Comparison of ENCODE assay signal across 14 mouse cellular contexts in genomic region chr1:88445400-88445799, GRCm38 (mm10). TPM values are rescaled to one million over a fixed set of nuclear protein-coding genes. Genes with fewer than 3 reads are reported as not detected.
A peak's percentile ranks its signal among the peaks of the same experiment; 100 is the strongest.
DNase-seq lines count a peak whose midpoint lies in the region; ATAC-seq and TF ChIP-seq lines count a peak whose summit lies in the region.
"Had no signal": no experiment of that assay in that cellular context is flagged by ENCODE, and none has a peak within 500 bp of the region (broad histone marks: within the 10 kb centered on the region; RNA-seq: fewer than 3 reads in every experiment).

No protein-coding gene starts in this region.

- H3K9ac ChIP-seq in heart, adult 2 months (ENCODE audit: low read depth, low read length) = no peak overlapping the region
- H3K9ac ChIP-seq: embryonic facial prominence, embryonic 15.5 days; lung, embryonic 15.5 days had no signal

- WGBS in heart, adult 2 months = 77% methylated on average over 4 of the region's 4 CpGs

- intact Hi-C loops in heart, adult 2 months (cut with DNase I) = no loop called here
- intact Hi-C loops in heart, postnatal 14 days (cut with DNase I) = no loop called here

- TF ChIP-seq POLR2A in heart, adult 2 months (IDR thresholded peaks at IDR 0.05; ENCODE audit: insufficient read depth, low read depth, low read length) = no peak

- H3K4me3 ChIP-seq in heart, adult 2 months = no peak overlapping the region
- H3K4me3 ChIP-seq: embryonic facial prominence, embryonic 15.5 days; lung, embryonic 15.5 days had no signal

- no peak for DNase-seq in heart, adult 2 months
- no peak for DNase-seq in heart, adult 8-10 months (ENCODE audit: low spot score)
- DNase-seq in lung, postnatal 25 days (ENCODE audit: low spot score) = peak; percentile 36
- DNase-seq in lung, adult 18-20 months = no peak
- peak; percentile 56 for DNase-seq in NIH3T3 (ENCODE audit: low read depth)
- no peak for DNase-seq in Muller cell, postnatal 12 days (ENCODE audit: inconsistent ontology term)
- no peak for DNase-seq in heart, postnatal 14 days
- DNase-seq: gastrocnemius, postnatal 36 days; layer of hippocampus, postnatal 36 days; thymus, postnatal 25 days had no signal

- H3K27me3 ChIP-seq in heart, adult 2 months (ENCODE audit: control insufficient read depth, insufficient read depth, low read length) = no peaks in the 10 kb centered on the region
- H3K27me3 ChIP-seq: embryonic facial prominence, embryonic 15.5 days; lung, embryonic 15.5 days had no signal

- no peaks in the 10 kb centered on the region for H3K36me3 ChIP-seq in heart, adult 2 months (ENCODE audit: control insufficient read depth, insufficient read depth, low read length)
- H3K36me3 ChIP-seq: embryonic facial prominence, embryonic 15.5 days; lung, embryonic 15.5 days had no signal

- peak; percentile 72 for TF ChIP-seq CTCF in heart, adult 2 months (IDR thresholded peaks at IDR 0.05)

- TF ChIP-seq EP300 in heart, adult 2 months (IDR thresholded peaks at IDR 0.05; ENCODE audit: insufficient read depth, low read depth, low read length) = no peak

- no peak overlapping the region for H3K27ac ChIP-seq in heart, adult 2 months
- H3K27ac ChIP-seq: embryonic facial prominence, embryonic 15.5 days; lung, embryonic 15.5 days had no signal

- no peaks in the 10 kb centered on the region for H3K4me1 ChIP-seq in heart, adult 2 months (ENCODE audit: control insufficient read depth, insufficient read depth, low read length)

- 0 out of 2 replicates have a peak, but pooled peaks have one; percentile 27 for ATAC-seq in megakaryocyte-erythroid progenitor cell, adult 5-6 weeks (replicated peaks; ENCODE audit: low FRiP score, low TSS enrichment, poor library complexity, severe bottlenecking)

- H3K79me2 ChIP-seq in heart, adult 2 months (replicated peaks; ENCODE audit: control insufficient read depth, insufficient read depth, low read length) = no peaks in the 10 kb centered on the region

RNA-seq across cellular contexts. Expression of gene Spp2, which starts 38.6 kb away (rescaled TPM):
- total RNA-seq in heart, adult 2 months (2021) = not detected
- polyA plus RNA-seq in heart, adult 2 months (2012; rRNA removed) = not detected in 2 replicates
- not detected for total RNA-seq in heart, adult 8-10 months (2022)
- total RNA-seq in megakaryocyte-erythroid progenitor cell, adult 5-6 weeks (2014; fragmentation: Nextera tagmentation) = not detected in 2 replicates
- not detected in 2 replicates for total RNA-seq in megakaryocyte-erythroid progenitor cell, adult 5-6 weeks (2017)
- not detected for total RNA-seq in heart, postnatal 14 days (2021)
- total RNA-seq: gastrocnemius, postnatal 36 days; layer of hippocampus, postnatal 36 days had no signal
- polyA plus RNA-seq: embryonic facial prominence, embryonic 15.5 days; hindbrain, embryonic 11.5 days had no signal

Comparison
In these comparisons a context has a peak if more than half of its experiments do, and no peak if none do; other contexts are left out.
1. DNase-seq: peak in lung, postnatal 25 days (single experiment) and NIH3T3 (single experiment); none in heart, adult 2 months (0 of 2), heart, adult 8-10 months (single experiment), lung, adult 18-20 months (0 of 2), Muller cell, postnatal 12 days (single experiment) and heart, postnatal 14 days (0 of 2).